Mouse (Mus musculus) embryonic facial prominence, embryonic 15.5 days (tissue): ENCODE results near the gene Slamf9. TPM values are rescaled to one million over a fixed set of nuclear protein-coding genes. Genes with fewer than 3 reads are reported as not detected.

Experiments used
- ATAC-seq: fragments of 200-750 bp; cut with Nextera tagmentation; 2 replicates; pipeline ENCODE4 v1.8.0; 2017; ENCODE audit warnings: low read depth, moderate TSS enrichment; ENCODE audit not compliant: insufficient number of reproducible peaks, low FRiP score, low TSS enrichment
- H3K27ac ChIP-seq: fragments of 300-500 bp; sonication (generic); replicated peaks from 2 replicates; pipeline ENCODE4 v1.5.1; 2015; ENCODE audit warnings: mild to moderate bottlenecking, inconsistent platforms
- H3K27me3 ChIP-seq: fragments of 300-500 bp; sonication (generic); 2 replicates; pipeline ENCODE4 v1.6.1; 2015; ENCODE audit warnings: inconsistent platforms
- H3K36me3 ChIP-seq: fragments of 300-500 bp; sonication (generic); 2 replicates; pipeline ENCODE4 v1.6.1; 2015; ENCODE audit warnings: mild to moderate bottlenecking, inconsistent platforms
- H3K4me1 ChIP-seq: fragments of 300-500 bp; sonication (generic); 2 replicates; pipeline ENCODE4 v1.6.1; 2015; ENCODE audit warnings: inconsistent platforms
- H3K4me2 ChIP-seq: fragments of 300-500 bp; sonication (generic); replicated peaks from 2 replicates; pipeline ENCODE4 v1.6.1; 2015; ENCODE audit warnings: mild to moderate bottlenecking, inconsistent platforms
- H3K4me3 ChIP-seq: fragments of 300-500 bp; sonication (generic); replicated peaks from 2 replicates; pipeline ENCODE4 v1.5.1; 2015; ENCODE audit warnings: mild to moderate bottlenecking, inconsistent platforms
- H3K9ac ChIP-seq: fragments of 300-500 bp; sonication (generic); 2 replicates; pipeline ENCODE4 v1.6.1; 2015; ENCODE audit warnings: inconsistent platforms
- H3K9me3 ChIP-seq: fragments of 300-500 bp; sonication (generic); replicated peaks from 2 replicates; pipeline ENCODE4 v1.6.1; 2016; ENCODE audit warnings: inconsistent platforms
- WGBS: fragments of 180-500 bp; shearing (Covaris S2); methylation state at CpG from one replicate; pipeline ENCODE4 v1.1.7; 2015; 5-methylcytosine and 5-hydroxymethylcytosine counted together
- polyA plus RNA-seq: library from polyadenylated mRNA; unstranded; fragments of >200 nt; fragmentation: Nextera tagmentation; extraction: Ambion mirVana; gene quantifications from 2 replicates; pipeline ENCODE4 v1.2.1, GENCODE M21; 2015

Slamf9 gene
- polyA plus RNA-seq, 1 experiment from 2014 or later: 0.85 TPM

- no peaks in the 10 kb centered on the region for H3K9me3 ChIP-seq
- H3K9ac ChIP-seq: no peak overlapping the region
- peaks cover 24% of the 10 kb centered on the region for H3K4me1 ChIP-seq
- ATAC-seq: no peak
- H3K4me2 ChIP-seq: no peak overlapping the region
- no peak overlapping the region for H3K27ac ChIP-seq
- 85% methylated on average over 8 of the region's 8 CpGs for WGBS
- H3K27me3 ChIP-seq: no peaks in the 10 kb centered on the region
- no peak overlapping the region for H3K4me3 ChIP-seq
- H3K36me3 ChIP-seq: 0 out of 2 replicates have a peak, but pooled peaks cover 13% of the 10 kb centered on the region
Measured at GRCm38 (mm10) chr1:172492047-172492446, 16.9 kb downstream of the Slamf9 start.

- peaks cover 27% of the 10 kb centered on the region; the same call in 1 of the 2 replicates for H3K36me3 ChIP-seq
- H3K4me1 ChIP-seq: peaks cover 12% of the 10 kb centered on the region
- no peaks in the 10 kb centered on the region for H3K27me3 ChIP-seq
- H3K9me3 ChIP-seq: no peaks in the 10 kb centered on the region
- no peak overlapping the region for H3K9ac ChIP-seq
- H3K4me3 ChIP-seq: no peak overlapping the region
- 67% methylated on average over 6 of the region's 6 CpGs for WGBS
- no peak overlapping the region for H3K27ac ChIP-seq
- ATAC-seq: no peak
- H3K4me2 ChIP-seq: no peak overlapping the region
Measured at GRCm38 (mm10) chr1:172493516-172493915, 18.4 kb downstream of the Slamf9 start.

GRCm38 (mm10) chr1:172496030-172496429 lies 20.9 kb downstream of the Slamf9 start:
- no peaks in the 10 kb centered on the region for H3K9me3 ChIP-seq
- 83% methylated on average over 17 of the region's 17 CpGs for WGBS
- peaks cover 27% of the 10 kb centered on the region; the same call in 1 of the 2 replicates for H3K36me3 ChIP-seq
- H3K9ac ChIP-seq: no peak overlapping the region
- H3K4me3 ChIP-seq: no peak overlapping the region
- ATAC-seq: no peak
- H3K4me2 ChIP-seq: no peak overlapping the region
- no peaks in the 10 kb centered on the region for H3K27me3 ChIP-seq
- H3K27ac ChIP-seq: no peak overlapping the region
- peaks cover 19% of the 10 kb centered on the region for H3K4me1 ChIP-seq

- H3K4me1 ChIP-seq: peaks cover 33% of the 10 kb centered on the region
- no peaks in the 10 kb centered on the region for H3K9me3 ChIP-seq
- H3K27me3 ChIP-seq: no peaks in the 10 kb centered on the region
- no peak overlapping the region for H3K27ac ChIP-seq
- 74% methylated on average over 10 of the region's 10 CpGs for WGBS
- no peak overlapping the region for H3K4me2 ChIP-seq
- peaks cover 23% of the 10 kb centered on the region; the same call in 1 of the 2 replicates for H3K36me3 ChIP-seq
- no peak for ATAC-seq
- H3K4me3 ChIP-seq: no peak overlapping the region
- H3K9ac ChIP-seq: no peak overlapping the region
Measured at GRCm38 (mm10) chr1:172497428-172497827, 22.3 kb downstream of the Slamf9 start.

GRCm38 (mm10) chr1:172499765-172500441 lies 24.7 kb downstream of the Slamf9 start, which contains the start of gene Tagln2:
Tagln2 (plus strand) TSS chr1:172500047.
- H3K4me2 ChIP-seq: peak within 1 kb of the TSS; percentile 68
- H3K9me3 ChIP-seq: no peaks in the 10 kb centered on the region
- H3K9ac ChIP-seq: peak within 1 kb of the TSS; percentile 50
- H3K36me3 ChIP-seq: peaks cover 23% of the 10 kb centered on the region; the same call in 1 of the 2 replicates
- 3% methylated on average over 30 of the region's 30 CpGs for WGBS
- peak; percentile 71 for ATAC-seq
- peak within 1 kb of the TSS; percentile 86 for H3K27ac ChIP-seq
- peaks cover 54% of the 10 kb centered on the region for H3K4me1 ChIP-seq
- H3K27me3 ChIP-seq: no peaks in the 10 kb centered on the region
- peak within 1 kb of the TSS; percentile 57 for H3K4me3 ChIP-seq

GRCm38 (mm10) chr1:172500451-172501370 lies 25.6 kb downstream of the Slamf9 start:
- Histone ChIP-seq H3K36me3 (peaks cover 30% of the 10 kb centered on the region), H3K4me1 (peaks cover 56% of the 10 kb centered on the region), H3K9me3 (no peaks in the 10 kb centered on the region), H3K4me2 (peak overlapping the region; percentile 68), H3K27me3 (no peaks in the 10 kb centered on the region), H3K9ac (peak overlapping the region; percentile 50), H3K27ac (peak overlapping the region; percentile 86), H3K4me3 (peak overlapping the region; percentile 57)
- peak; percentile 22; the same call in 1 of the 2 replicates for ATAC-seq
- 1% methylated on average over 54 of the region's 56 CpGs for WGBS

GRCm38 (mm10) chr1:172501371-172502144 lies 26.4 kb downstream of the Slamf9 start:
- H3K4me3 ChIP-seq: peak overlapping the region; percentile 57
- peaks cover 33% of the 10 kb centered on the region for H3K36me3 ChIP-seq
- peak overlapping the region; percentile 86 for H3K27ac ChIP-seq
- H3K9ac ChIP-seq: no peak overlapping the region; the same call in 1 of the 2 replicates
- H3K4me2 ChIP-seq: peak overlapping the region; percentile 68
- peak; percentile 39; the same call in 1 of the 2 replicates for ATAC-seq
- WGBS: 25% methylated on average over 13 of the region's 13 CpGs
- H3K9me3 ChIP-seq: no peaks in the 10 kb centered on the region
- no peaks in the 10 kb centered on the region for H3K27me3 ChIP-seq
- peaks cover 58% of the 10 kb centered on the region for H3K4me1 ChIP-seq

GRCm38 (mm10) chr1:172502145-172503110 lies 27.3 kb downstream of the Slamf9 start:
- H3K27me3 ChIP-seq: no peaks in the 10 kb centered on the region
- H3K9ac ChIP-seq: no peak overlapping the region
- H3K27ac ChIP-seq: peak overlapping the region; percentile 86
- H3K4me1 ChIP-seq: peaks cover 67% of the 10 kb centered on the region
- peaks cover 32% of the 10 kb centered on the region for H3K36me3 ChIP-seq
- peak overlapping the region; percentile 68 for H3K4me2 ChIP-seq
- no peaks in the 10 kb centered on the region for H3K9me3 ChIP-seq
- ATAC-seq: no peak
- 29% methylated on average over 13 of the region's 13 CpGs for WGBS
- peak overlapping the region; percentile 57 for H3K4me3 ChIP-seq

GRCm38 (mm10) chr1:172503111-172503997 lies 28.2 kb downstream of the Slamf9 start:
- WGBS: 37% methylated on average over 14 of the region's 14 CpGs

More at GRCm38 (mm10) chr1:172503111-172503997, 28.2 kb downstream of the Slamf9 start:
- Histone ChIP-seq H3K4me3 (peak overlapping the region; percentile 16), H3K27me3 (no peaks in the 10 kb centered on the region), H3K36me3 (peaks cover 33% of the 10 kb centered on the region), H3K9ac (no peak overlapping the region), H3K4me1 (peaks cover 70% of the 10 kb centered on the region), H3K27ac (peak overlapping the region; percentile 67), H3K9me3 (no peaks in the 10 kb centered on the region), H3K4me2 (peak overlapping the region; percentile 68)
- ATAC-seq: no peak
